Mouse (Mus musculus) G1E (cell line): Measurements from ENCODE around the gene Dkk3.

Source experiments
- CTCF ChIP-seq: IDR thresholded peaks from 2 replicates; pipeline ENCODE4 v1.5.1; 2012; ENCODE audit warnings: low read depth, low read length, inconsistent platforms, mixed read lengths
- GATA1 ChIP-seq: IDR thresholded peaks from 2 replicates; pipeline ENCODE4 v1.6.1; 2012; ENCODE audit warnings: borderline replicate concordance, low read length, inconsistent platforms, mixed read lengths
- POLR2AphosphoS5 ChIP-seq: IDR thresholded peaks from 2 replicates; pipeline ENCODE4 v1.6.1; 2012; ENCODE audit warnings: low read depth, low read length, inconsistent platforms; ENCODE audit not compliant: insufficient replicate concordance
- TAL1 ChIP-seq: conservative IDR thresholded peaks from 2 replicates; pipeline ENCODE4 v1.6.1; 2012; ENCODE audit warnings: low read depth, low read length, inconsistent platforms, mixed read lengths

DNA sequence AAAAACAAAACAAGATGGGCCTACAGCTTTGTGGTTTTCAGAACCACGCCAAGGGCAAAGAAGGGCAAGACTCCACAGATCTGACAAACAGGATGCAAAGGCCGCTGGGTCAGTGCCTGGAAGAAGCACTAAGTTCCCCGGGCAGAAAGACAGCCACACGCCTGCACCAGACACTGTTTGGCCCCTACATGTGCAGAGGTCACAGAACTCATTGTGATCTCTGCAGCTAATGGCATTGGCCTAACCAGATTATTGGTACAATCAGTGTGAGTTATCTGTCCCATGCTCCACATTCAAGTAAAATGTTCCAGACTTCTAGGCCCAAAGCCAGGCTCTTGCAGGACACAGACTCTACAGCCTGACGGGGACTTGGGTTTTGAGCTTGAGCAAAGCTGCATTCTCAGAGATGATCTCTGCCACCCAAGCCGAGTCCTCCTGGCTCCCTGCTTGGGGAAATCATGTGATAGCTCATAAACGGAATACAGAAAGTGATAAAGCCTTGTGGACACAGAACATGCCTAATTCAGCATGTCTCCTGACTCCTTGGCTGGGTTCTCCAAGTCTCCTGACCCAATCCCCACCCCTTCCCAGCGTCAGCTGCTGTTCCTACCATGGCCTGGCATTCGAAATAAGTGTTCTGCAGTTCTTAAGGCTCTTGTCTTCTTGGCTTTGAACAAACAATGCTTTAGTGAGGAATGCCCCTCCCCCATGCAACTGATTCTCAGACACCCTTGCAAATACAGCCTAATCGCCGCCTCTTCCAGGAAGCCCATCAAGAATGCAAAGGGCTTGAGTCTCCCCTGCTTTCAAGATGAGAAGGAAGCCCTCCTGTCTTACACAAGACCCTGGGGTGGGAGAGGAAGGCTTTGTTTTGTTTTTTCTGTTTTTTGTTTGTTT lies 20.1 kb downstream of the Dkk3 start:
- no peak for TF ChIP-seq CTCF
- TF ChIP-seq TAL1, result no peak
- no peak for TF ChIP-seq GATA1
- TF ChIP-seq POLR2AphosphoS5, result no peak
